Mouse (Mus musculus): Measurements from ENCODE around the gene Lce1l.

- TF ChIP-seq POLR2A (IDR thresholded peaks at IDR 0.05; ENCODE audit: borderline replicate concordance, control insufficient read depth, low read depth, low read length) = no peak
- TF ChIP-seq CTCF (IDR thresholded peaks at IDR 0.05; ENCODE audit: control insufficient read depth, insufficient read depth, low read length) = no peak
These were observed 43.0 kb upstream of the Lce1l start for GRCm38 (mm10) chr3:92894063-92894462.

All from bone marrow, adult 2 months (tissue).